Mouse (Mus musculus): ENCODE results near the gene Runx1. TPM values are rescaled to one million over a fixed set of nuclear protein-coding genes. Genes with fewer than 3 reads are reported as not detected.

The Runx1 gene
- polyA plus RNA-seq (2014; fragmentation: Nextera tagmentation; extraction: Ambion mirVana), result 0.59 and 6.4 TPM in 2 replicates

DNA sequence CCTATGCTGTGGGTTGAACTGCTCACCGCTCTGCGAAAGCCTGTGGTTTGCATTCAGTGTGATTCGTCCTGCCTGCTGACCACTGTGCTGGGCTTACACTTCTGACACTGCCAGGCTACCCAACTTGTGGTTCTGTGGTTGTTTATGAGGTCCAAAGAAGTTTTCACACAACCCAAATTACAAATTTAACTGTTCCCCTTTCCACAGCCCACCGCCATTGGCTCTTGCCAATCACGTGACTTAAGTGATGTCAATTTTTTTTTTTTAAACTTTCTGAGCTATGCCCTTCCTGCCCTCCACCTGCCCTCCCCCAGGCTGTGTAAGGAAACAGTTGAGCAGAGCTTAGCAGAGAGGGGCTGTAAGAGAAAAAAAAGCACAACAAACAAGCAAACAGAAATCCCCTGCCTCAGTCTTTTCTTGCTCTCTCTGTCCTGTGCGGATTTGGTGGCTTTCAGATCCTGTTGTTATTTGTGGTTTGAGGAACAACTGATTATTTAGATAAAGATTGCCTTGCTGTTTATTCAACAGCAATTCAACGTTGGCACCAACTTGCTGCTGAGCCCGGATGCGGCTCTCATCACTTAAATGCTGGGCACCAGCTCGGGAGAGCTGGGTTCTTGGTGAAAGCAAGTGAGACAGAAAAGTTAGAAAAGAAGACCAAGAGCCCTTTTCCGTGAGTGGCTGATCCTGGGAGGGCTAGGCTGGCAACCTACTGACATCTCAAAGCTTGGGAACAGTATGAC lies at the start of gene Runx1:
Runx1 (minus strand) TSS at position 242 of the 743 bp plus-strand sequence.
- Histone ChIP-seq H3K4me1 (ENCODE audit: control insufficient read depth, insufficient read depth, low read length) (no peaks in the 10 kb centered on the region), H3K27ac (ENCODE audit: low read depth, low read length) (no peak within 1 kb of the TSS), H3K36me3 (ENCODE audit: control insufficient read depth, insufficient read depth, low read length) (no peaks in the 10 kb centered on the region), H3K9me3 (ENCODE audit: control insufficient read depth, low read length) (no peaks in the 10 kb centered on the region), H3K4me2 (ENCODE audit: low read depth, low read length) (no peak within 1 kb of the TSS), H3K9ac (replicated peaks; ENCODE audit: low read depth, low read length) (no peak within 1 kb of the TSS), H3K27me3 (ENCODE audit: control insufficient read depth, insufficient read depth, low read length) (no peaks in the 10 kb centered on the region), H3K4me3 (ENCODE audit: low read depth, low read length) (no peak within 1 kb of the TSS)
- ATAC-seq (ENCODE audit: low read depth), result no peak
- 92% methylated on average over 11 of the region's 11 CpGs for WGBS

DNA sequence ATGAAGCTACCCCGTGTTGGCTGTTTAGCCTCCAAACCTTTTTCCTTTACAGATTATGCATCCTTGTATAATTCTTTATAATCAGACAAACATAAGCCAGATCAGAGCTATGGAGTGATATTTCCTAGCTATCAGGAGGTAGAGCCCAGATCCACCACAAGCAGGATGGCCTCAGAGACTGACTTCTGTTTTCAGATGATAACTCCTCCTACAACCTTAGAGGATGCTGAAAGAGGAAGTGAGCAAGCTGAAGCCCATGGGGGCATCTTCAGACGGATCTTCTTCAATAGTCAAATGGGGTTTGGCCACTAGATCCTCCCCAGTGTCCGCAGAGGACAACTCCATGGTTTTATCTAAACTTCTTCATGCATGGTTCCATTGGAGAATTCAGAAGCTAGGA lies 48.1 kb upstream of the Runx1 start:
- no peak overlapping the region for H3K4me2 ChIP-seq (ENCODE audit: low read depth, low read length)
- H3K27me3 ChIP-seq (ENCODE audit: control insufficient read depth, insufficient read depth, low read length), result no peaks in the 10 kb centered on the region
- H3K4me1 ChIP-seq (ENCODE audit: control insufficient read depth, insufficient read depth, low read length), result no peaks in the 10 kb centered on the region
- no peaks in the 10 kb centered on the region for H3K36me3 ChIP-seq (ENCODE audit: control insufficient read depth, insufficient read depth, low read length)
- no peak overlapping the region for H3K4me3 ChIP-seq (ENCODE audit: low read depth, low read length)
- no peak overlapping the region for H3K9ac ChIP-seq (replicated peaks; ENCODE audit: low read depth, low read length)
- H3K27ac ChIP-seq (ENCODE audit: low read depth, low read length), result no peak overlapping the region
- H3K9me3 ChIP-seq (ENCODE audit: control insufficient read depth, low read length), result no peaks in the 10 kb centered on the region
- ATAC-seq (ENCODE audit: low read depth), result no peak
- 81% methylated on average over 3 of the region's 3 CpGs for WGBS

DNA sequence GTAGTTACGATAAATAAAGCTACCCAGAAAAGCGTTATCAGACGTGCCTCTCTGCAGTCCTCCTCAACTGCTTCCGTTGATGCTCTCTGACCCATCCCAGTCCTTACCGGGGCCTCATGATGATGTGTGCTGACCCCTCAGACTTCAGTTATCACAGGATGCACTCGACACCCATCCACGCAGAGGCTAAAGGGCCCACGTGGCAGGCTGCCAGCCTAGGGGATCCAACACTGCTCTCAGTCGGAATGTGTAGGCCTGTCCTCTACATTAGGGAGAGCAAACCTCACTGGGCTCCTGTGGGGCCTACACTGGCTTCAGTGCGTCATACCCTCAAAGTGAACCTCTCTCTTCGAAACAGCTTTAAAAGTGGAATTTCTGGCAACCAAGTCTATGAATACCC lies 45.8 kb upstream of the Runx1 start:
- ATAC-seq (ENCODE audit: low read depth), result no peak
- Histone ChIP-seq H3K9me3 (ENCODE audit: control insufficient read depth, low read length) (no peaks in the 10 kb centered on the region), H3K9ac (replicated peaks; ENCODE audit: low read depth, low read length) (no peak overlapping the region), H3K4me3 (ENCODE audit: low read depth, low read length) (no peak overlapping the region), H3K27ac (ENCODE audit: low read depth, low read length) (no peak overlapping the region), H3K36me3 (ENCODE audit: control insufficient read depth, insufficient read depth, low read length) (no peaks in the 10 kb centered on the region), H3K4me1 (ENCODE audit: control insufficient read depth, insufficient read depth, low read length) (no peaks in the 10 kb centered on the region), H3K27me3 (ENCODE audit: control insufficient read depth, insufficient read depth, low read length) (no peaks in the 10 kb centered on the region), H3K4me2 (ENCODE audit: low read depth, low read length) (no peak overlapping the region)
- WGBS, result 93% methylated on average over 11 of the region's 11 CpGs

DNA sequence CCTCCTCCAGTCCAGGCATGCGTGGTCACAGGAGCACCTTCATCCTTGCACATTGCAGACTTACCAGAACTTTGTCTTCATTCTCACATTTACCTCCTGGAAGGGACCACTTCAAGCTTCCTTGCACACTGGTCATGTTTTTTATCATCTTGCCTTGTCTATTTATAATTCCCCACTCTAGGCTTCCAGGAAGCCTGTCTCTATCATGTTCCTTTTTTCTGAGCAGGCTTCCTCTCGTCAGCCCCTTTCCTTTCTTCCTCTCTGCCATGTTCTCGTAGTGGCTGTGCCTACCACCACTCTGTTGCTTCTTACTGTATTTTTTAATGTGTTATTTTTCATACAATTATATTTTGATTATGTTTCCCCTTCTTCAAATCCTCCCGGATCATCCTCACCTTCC lies 42.6 kb upstream of the Runx1 start:
- Histone ChIP-seq H3K4me2 (ENCODE audit: low read depth, low read length) (no peak overlapping the region), H3K27ac (ENCODE audit: low read depth, low read length) (no peak overlapping the region), H3K9me3 (ENCODE audit: control insufficient read depth, low read length) (no peaks in the 10 kb centered on the region), H3K27me3 (ENCODE audit: control insufficient read depth, insufficient read depth, low read length) (no peaks in the 10 kb centered on the region), H3K9ac (replicated peaks; ENCODE audit: low read depth, low read length) (no peak overlapping the region), H3K4me3 (ENCODE audit: low read depth, low read length) (no peak overlapping the region), H3K4me1 (ENCODE audit: control insufficient read depth, insufficient read depth, low read length) (no peaks in the 10 kb centered on the region), H3K36me3 (ENCODE audit: control insufficient read depth, insufficient read depth, low read length) (no peaks in the 10 kb centered on the region)
- no peak for ATAC-seq (ENCODE audit: low read depth)
- 88% methylated on average over 4 of the region's 4 CpGs for WGBS

DNA sequence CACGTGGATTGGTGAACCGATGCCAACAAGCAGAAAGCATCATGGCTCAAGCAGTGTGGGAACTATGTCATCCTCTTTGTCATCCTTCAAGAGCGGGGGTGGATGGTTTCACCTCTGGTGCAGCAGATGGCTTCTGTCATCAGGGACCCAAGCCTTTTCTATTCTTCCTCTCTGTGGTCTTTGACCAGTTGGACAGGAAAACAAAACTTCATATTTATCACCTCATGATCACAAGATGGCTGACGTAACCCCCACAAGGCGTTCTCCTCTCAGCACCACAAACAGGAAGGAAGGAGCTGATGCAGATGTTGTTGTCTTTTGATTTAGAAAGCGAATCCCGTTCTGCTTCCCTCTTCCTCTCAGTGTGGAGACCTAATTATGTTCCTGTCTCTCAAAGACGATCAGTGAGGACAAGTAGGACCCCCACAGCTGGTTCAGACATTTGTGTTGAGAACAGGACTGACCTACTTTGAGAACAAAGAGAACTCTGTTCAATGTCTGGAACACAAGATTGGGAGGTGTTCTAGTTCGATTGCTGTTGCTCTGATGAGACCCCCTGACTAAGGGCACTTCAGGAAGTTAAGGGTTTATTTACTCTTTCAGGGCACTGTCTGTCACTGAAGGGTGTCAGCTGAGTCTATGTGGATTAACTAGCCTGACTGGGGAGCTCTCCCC lies 41.4 kb upstream of the Runx1 start:
- H3K4me1 ChIP-seq (ENCODE audit: control insufficient read depth, insufficient read depth, low read length), result no peaks in the 10 kb centered on the region
- WGBS, result 81% methylated on average over 9 of the region's 9 CpGs
- no peak overlapping the region for H3K9ac ChIP-seq (replicated peaks; ENCODE audit: low read depth, low read length)
- no peak overlapping the region for H3K4me2 ChIP-seq (ENCODE audit: low read depth, low read length)
- H3K4me3 ChIP-seq (ENCODE audit: low read depth, low read length), result no peak overlapping the region
- H3K27ac ChIP-seq (ENCODE audit: low read depth, low read length), result no peak overlapping the region
- no peak for ATAC-seq (ENCODE audit: low read depth)
- no peaks in the 10 kb centered on the region for H3K36me3 ChIP-seq (ENCODE audit: control insufficient read depth, insufficient read depth, low read length)
- no peaks in the 10 kb centered on the region for H3K9me3 ChIP-seq (ENCODE audit: control insufficient read depth, low read length)
- no peaks in the 10 kb centered on the region for H3K27me3 ChIP-seq (ENCODE audit: control insufficient read depth, insufficient read depth, low read length)

DNA sequence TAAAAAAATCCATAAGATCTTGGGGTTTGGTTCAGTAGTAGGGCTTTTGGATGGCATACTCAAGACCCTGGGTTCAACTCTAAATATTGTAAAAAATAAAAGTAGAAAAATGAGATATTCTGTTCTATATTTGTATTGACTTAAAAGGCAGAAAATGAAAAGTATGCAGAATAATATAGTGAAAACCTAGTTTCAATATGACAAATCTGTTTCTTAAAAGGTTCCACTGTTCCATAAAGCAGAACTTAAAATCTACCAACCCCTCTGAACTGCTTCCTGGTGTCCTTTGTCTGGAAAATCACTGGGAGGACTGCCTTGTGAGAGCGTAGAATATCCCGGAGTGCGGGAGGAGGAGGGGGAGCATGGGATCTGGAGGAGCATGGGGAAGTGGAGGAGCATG lies 39.4 kb upstream of the Runx1 start:
- no peak overlapping the region for H3K27ac ChIP-seq (ENCODE audit: low read depth, low read length)
- no peak overlapping the region for H3K4me3 ChIP-seq (ENCODE audit: low read depth, low read length)
- H3K9me3 ChIP-seq (ENCODE audit: control insufficient read depth, low read length), result no peaks in the 10 kb centered on the region
- H3K4me2 ChIP-seq (ENCODE audit: low read depth, low read length), result no peak overlapping the region
- H3K27me3 ChIP-seq (ENCODE audit: control insufficient read depth, insufficient read depth, low read length), result no peaks in the 10 kb centered on the region
- no peaks in the 10 kb centered on the region for H3K4me1 ChIP-seq (ENCODE audit: control insufficient read depth, insufficient read depth, low read length)
- 95% methylated on average over 3 of the region's 3 CpGs for WGBS
- no peaks in the 10 kb centered on the region for H3K36me3 ChIP-seq (ENCODE audit: control insufficient read depth, insufficient read depth, low read length)
- no peak for ATAC-seq (ENCODE audit: low read depth)
- no peak overlapping the region for H3K9ac ChIP-seq (replicated peaks; ENCODE audit: low read depth, low read length)

DNA sequence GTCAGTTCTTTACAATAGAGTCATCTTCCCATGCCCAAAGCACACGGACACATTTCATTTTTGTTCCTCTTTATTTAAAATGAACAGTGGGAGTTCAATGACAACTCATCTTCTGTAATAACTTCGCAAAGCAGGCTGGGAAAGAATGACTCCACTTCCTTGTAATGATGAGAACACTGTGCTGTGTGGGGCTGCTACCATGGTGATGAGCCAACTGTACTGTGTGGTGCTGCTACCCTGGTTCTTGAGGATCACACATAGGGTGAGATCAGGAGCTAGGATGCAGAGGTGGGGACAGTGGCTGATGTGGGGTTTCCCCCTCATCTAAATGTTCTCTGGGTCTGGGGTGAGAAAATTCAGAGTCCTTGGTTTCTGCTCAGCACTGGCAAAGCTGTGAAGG lies 38.2 kb upstream of the Runx1 start:
- no peaks in the 10 kb centered on the region for H3K9me3 ChIP-seq (ENCODE audit: control insufficient read depth, low read length)
- H3K9ac ChIP-seq (replicated peaks; ENCODE audit: low read depth, low read length), result no peak overlapping the region
- no peak overlapping the region for H3K27ac ChIP-seq (ENCODE audit: low read depth, low read length)
- no peak overlapping the region for H3K4me3 ChIP-seq (ENCODE audit: low read depth, low read length)
- H3K4me1 ChIP-seq (ENCODE audit: control insufficient read depth, insufficient read depth, low read length), result no peaks in the 10 kb centered on the region
- no peak overlapping the region for H3K4me2 ChIP-seq (ENCODE audit: low read depth, low read length)
- no peaks in the 10 kb centered on the region for H3K36me3 ChIP-seq (ENCODE audit: control insufficient read depth, insufficient read depth, low read length)
- 88% methylated on average over 2 of the region's 2 CpGs for WGBS
- no peaks in the 10 kb centered on the region for H3K27me3 ChIP-seq (ENCODE audit: control insufficient read depth, insufficient read depth, low read length)
- no peak for ATAC-seq (ENCODE audit: low read depth)

DNA sequence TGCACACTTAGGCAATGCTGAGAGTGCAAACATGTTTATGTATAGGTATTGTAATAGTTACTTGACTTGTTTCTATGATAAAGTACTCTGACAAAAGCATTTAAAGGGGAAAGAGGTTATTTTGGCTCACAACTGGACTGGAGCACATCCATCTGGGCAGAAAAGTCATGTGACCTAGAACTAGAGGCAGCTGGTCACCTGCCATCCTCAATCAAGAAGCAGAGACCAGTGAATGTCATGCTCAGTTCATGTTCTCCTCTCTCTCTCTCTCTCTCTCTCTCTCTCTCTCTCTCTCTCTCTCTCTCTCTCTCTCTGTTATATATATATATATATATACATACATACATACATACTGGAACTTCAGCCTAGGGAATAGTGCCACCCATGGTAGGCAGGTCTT lies 37.2 kb upstream of the Runx1 start:
- Histone ChIP-seq H3K36me3 (ENCODE audit: control insufficient read depth, insufficient read depth, low read length) (no peaks in the 10 kb centered on the region), H3K9ac (replicated peaks; ENCODE audit: low read depth, low read length) (no peak overlapping the region), H3K4me2 (ENCODE audit: low read depth, low read length) (no peak overlapping the region), H3K27me3 (ENCODE audit: control insufficient read depth, insufficient read depth, low read length) (no peaks in the 10 kb centered on the region), H3K4me1 (ENCODE audit: control insufficient read depth, insufficient read depth, low read length) (no peaks in the 10 kb centered on the region), H3K27ac (ENCODE audit: low read depth, low read length) (no peak overlapping the region), H3K9me3 (ENCODE audit: control insufficient read depth, low read length) (no peaks in the 10 kb centered on the region), H3K4me3 (ENCODE audit: low read depth, low read length) (no peak overlapping the region)
- ATAC-seq (ENCODE audit: low read depth), result no peak

DNA sequence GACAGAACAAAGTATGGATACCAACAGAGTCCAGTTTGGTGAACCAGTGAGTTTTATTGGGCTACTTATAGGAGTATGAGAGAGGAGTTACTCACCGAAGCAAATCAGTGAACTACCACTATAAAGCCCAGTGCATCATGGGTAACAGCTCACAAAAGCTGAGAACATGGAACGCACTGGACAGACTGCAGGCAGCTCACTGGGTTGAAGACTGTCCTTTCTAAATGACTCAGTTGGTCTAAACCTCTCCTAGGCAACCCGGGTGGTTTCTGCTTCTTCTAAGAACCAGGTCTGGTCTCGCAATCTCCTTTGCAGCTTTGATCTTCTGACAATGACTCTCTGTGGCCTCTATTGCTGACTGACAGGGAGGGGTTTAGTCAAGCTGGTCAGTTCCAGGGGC lies 36.5 kb upstream of the Runx1 start:
- Histone ChIP-seq H3K27me3 (ENCODE audit: control insufficient read depth, insufficient read depth, low read length) (no peaks in the 10 kb centered on the region), H3K9ac (replicated peaks; ENCODE audit: low read depth, low read length) (no peak overlapping the region), H3K9me3 (ENCODE audit: control insufficient read depth, low read length) (no peaks in the 10 kb centered on the region), H3K36me3 (ENCODE audit: control insufficient read depth, insufficient read depth, low read length) (no peaks in the 10 kb centered on the region), H3K4me2 (ENCODE audit: low read depth, low read length) (no peak overlapping the region), H3K4me1 (ENCODE audit: control insufficient read depth, insufficient read depth, low read length) (no peaks in the 10 kb centered on the region), H3K27ac (ENCODE audit: low read depth, low read length) (no peak overlapping the region), H3K4me3 (ENCODE audit: low read depth, low read length) (no peak overlapping the region)
- no peak for ATAC-seq (ENCODE audit: low read depth)
- WGBS, result 87% methylated on average over 4 of the region's 4 CpGs
